Mouse (Mus musculus) midbrain, postnatal 0 days (tissue): ENCODE measurements around the gene Pkn3. TPM values are rescaled to one million over a fixed set of nuclear protein-coding genes. Genes with fewer than 3 reads are reported as not detected.
A peak's percentile ranks its signal among the peaks of the same experiment; 100 is the strongest.
"Not testable (repeated sequence)": the region's sequence is repeated elsewhere in the genome, so short reads cannot be mapped to it uniquely, and the experiment has no call there.

Experiments
- ATAC-seq: fragments of 200-750 bp; cut with Nextera tagmentation; 2 replicates; pipeline ENCODE4 v1.8.0; 2017; ENCODE audit warnings: moderate number of reproducible peaks, mild to moderate bottlenecking, moderate TSS enrichment, moderate library complexity; ENCODE audit not compliant: low FRiP score
- DNase-seq: peaks from one replicate; pipeline ENCODE4 v3.0.0-alpha.2; 2015; ENCODE audit warnings: low spot score
- H3K27ac ChIP-seq: fragments of 300-500 bp; sonication (generic); 2 replicates; pipeline ENCODE4 v1.5.1; 2014; ENCODE audit warnings: low read depth, mild to moderate bottlenecking, low read length, mixed read lengths
- H3K27me3 ChIP-seq: fragments of 300-500 bp; sonication (generic); 2 replicates; pipeline ENCODE4 v1.6.1; 2014; ENCODE audit warnings: low read length, control low read depth, mixed read lengths; ENCODE audit not compliant: insufficient read depth
- H3K36me3 ChIP-seq: fragments of 300-500 bp; sonication (generic); 2 replicates; pipeline ENCODE4 v1.6.1; 2014; ENCODE audit warnings: low read length, control low read depth, mixed read lengths; ENCODE audit not compliant: insufficient read depth
- H3K4me1 ChIP-seq: fragments of 300-500 bp; sonication (generic); 2 replicates; pipeline ENCODE4 v1.6.1; 2014; ENCODE audit warnings: mild to moderate bottlenecking, control low read depth, antibody characterized with exemption, low read length, mixed read lengths; ENCODE audit not compliant: insufficient read depth
- H3K4me2 ChIP-seq: fragments of 300-500 bp; sonication (generic); 2 replicates; pipeline ENCODE4 v1.6.1; 2014; ENCODE audit warnings: low read depth, mild to moderate bottlenecking, low read length, mixed read lengths; ENCODE audit not compliant: poor library complexity, severe bottlenecking
- H3K4me3 ChIP-seq: fragments of 300-500 bp; sonication (generic); 2 replicates; pipeline ENCODE4 v1.5.1; 2014; ENCODE audit warnings: low read depth, mild to moderate bottlenecking, low read length, moderate library complexity
- H3K9ac ChIP-seq: fragments of 300-500 bp; sonication (generic); replicated peaks from 2 replicates; pipeline ENCODE4 v1.6.1; 2014; ENCODE audit warnings: mild to moderate bottlenecking, low read length, moderate library complexity, mixed read lengths; ENCODE audit not compliant: poor library complexity, severe bottlenecking
- H3K9me3 ChIP-seq: fragments of 300-500 bp; sonication (generic); 2 replicates; pipeline ENCODE4 v1.6.1; 2016; ENCODE audit warnings: low read length, control low read depth
- CTCF ChIP-seq: IDR thresholded peaks from 2 replicates; pipeline ENCODE4 v1.5.1; 2016; ENCODE audit warnings: antibody characterized with exemption, mild to moderate bottlenecking
- WGBS: fragments of 180-500 bp; shearing (Covaris S2); extraction: QIAGEN DNeasy Blood & Tissue Kit; methylation state at CpG from one replicate; pipeline ENCODE4 v1.1.7; 2014; 5-methylcytosine and 5-hydroxymethylcytosine counted together
- polyA plus RNA-seq: library from polyadenylated mRNA; unstranded; fragments of >200 nt; fragmentation: Nextera tagmentation; extraction: Ambion mirVana; gene quantifications from 2 replicates; pipeline ENCODE4 v1.2.1, GENCODE M21; 2015
- total RNA-seq: library from RNA; depleted of rRNA; stranded (reverse); fragments of >200 nt; gene quantifications from 2 replicates; pipeline ENCODE4 v1.2.3, GENCODE M21; 2014

Gene Pkn3
- total and polyA plus RNA-seq, 2 experiments from 2014 or later, result 0.73 to 1.7 TPM

GRCm38 (mm10) chr2:30051992-30052761 is 25.3 kb upstream of the Pkn3 start:
- Histone ChIP-seq H3K4me1 (no peaks in the 10 kb centered on the region), H3K9ac (no peak overlapping the region), H3K4me2 (no peak overlapping the region), H3K27ac (no peak overlapping the region), H3K4me3 (no peak overlapping the region), H3K36me3 (no peaks in the 10 kb centered on the region), H3K9me3 (no peaks in the 10 kb centered on the region), H3K27me3 (no peaks in the 10 kb centered on the region)
- DNase-seq, result no peak
- peak; percentile 68 for TF ChIP-seq CTCF
- 46% methylated on average over 6 of the region's 6 CpGs for WGBS
- no peak for ATAC-seq

DNA sequence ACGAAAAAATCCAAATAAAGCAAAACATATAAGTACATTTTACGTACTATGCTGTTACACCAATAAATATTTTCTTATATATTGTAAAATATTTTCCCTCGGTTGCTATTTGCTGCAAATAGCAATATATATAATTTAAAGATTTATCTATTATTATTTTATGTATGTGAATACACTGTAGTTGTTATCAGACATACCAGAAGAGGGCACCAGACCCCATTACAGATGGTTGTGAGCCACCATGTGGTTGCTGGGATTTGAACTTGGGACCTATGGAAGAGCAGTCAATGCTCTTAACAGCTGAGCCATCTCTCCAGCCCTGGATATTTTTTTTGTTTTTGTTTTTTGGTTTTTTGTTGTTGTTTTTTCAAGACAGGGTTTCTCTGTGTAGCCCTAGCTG is 22.2 kb upstream of the Pkn3 start:
- H3K36me3 ChIP-seq, H3K4me3 ChIP-seq, H3K4me1 ChIP-seq, H3K27me3 ChIP-seq, H3K9me3 ChIP-seq, H3K4me2 ChIP-seq, DNase-seq, ATAC-seq, H3K27ac ChIP-seq, H3K9ac ChIP-seq: not testable (repeated sequence)
- WGBS, result 94% methylated on average over 3 of the region's 3 CpGs
- TF ChIP-seq CTCF, result peak; percentile 26; the same call in 1 of the 2 replicates

GRCm38 (mm10) chr2:30056736-30057135 is 20.7 kb upstream of the Pkn3 start:
- Histone ChIP-seq H3K27ac (no peak overlapping the region), H3K4me3 (no peak overlapping the region), H3K9ac (no peak overlapping the region), H3K9me3 (no peaks in the 10 kb centered on the region), H3K36me3 (no peaks in the 10 kb centered on the region), H3K4me2 (no peak overlapping the region), H3K4me1 (no peaks in the 10 kb centered on the region), H3K27me3 (no peaks in the 10 kb centered on the region)
- 85% methylated on average over 3 of the region's 3 CpGs for WGBS
- ATAC-seq, result no peak
- TF ChIP-seq CTCF, result no peak
- no peak for DNase-seq

DNA sequence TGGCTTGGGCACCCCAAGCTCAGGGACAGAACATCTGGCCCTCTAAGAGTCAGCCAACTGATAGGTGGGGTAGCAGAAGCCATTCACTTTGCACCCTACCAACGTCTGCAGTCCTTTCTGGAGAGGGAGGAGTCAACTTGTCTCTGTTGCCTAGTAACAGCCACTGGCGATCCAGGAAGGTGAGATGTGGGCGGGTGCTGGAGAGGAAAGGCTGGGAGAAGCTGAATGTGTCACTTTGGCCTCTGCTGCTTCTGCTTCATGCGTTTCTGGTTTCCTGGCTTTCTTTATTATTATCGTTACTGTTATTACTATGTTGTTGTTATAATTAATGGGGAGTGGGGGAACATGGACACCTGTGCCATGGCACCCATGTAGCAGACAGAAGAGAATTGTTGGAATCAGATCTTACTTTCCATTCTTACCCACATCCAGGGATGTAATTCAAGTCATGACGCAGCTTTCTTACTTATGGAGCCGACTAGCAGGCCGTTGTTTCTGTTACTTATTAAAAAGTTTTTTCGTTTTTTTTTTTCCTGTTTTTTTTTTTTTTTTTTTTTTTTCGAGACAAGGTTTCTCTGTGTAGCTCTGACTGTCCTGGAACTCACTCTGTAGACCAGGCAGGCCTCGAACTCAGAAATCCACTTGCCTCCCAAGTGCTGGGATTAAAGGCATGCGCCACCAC is 20.1 kb upstream of the Pkn3 start, which contains the start of gene Set:
Gene Set, plus strand, starts transcription at position 156 of the 682 bp plus-strand sequence.
- H3K4me2 ChIP-seq, result no peak within 1 kb of the TSS
- WGBS, result 55% methylated on average over 12 of the region's 12 CpGs
- no peaks in the 10 kb centered on the region for H3K36me3 ChIP-seq
- no peaks in the 10 kb centered on the region for H3K27me3 ChIP-seq
- no peaks in the 10 kb centered on the region for H3K9me3 ChIP-seq
- H3K9ac ChIP-seq, result no peak within 1 kb of the TSS
- H3K4me1 ChIP-seq, result 0 out of 2 replicates have a peak, but pooled peaks cover 1% of the 10 kb centered on the region
- peak; percentile 22 for DNase-seq
- no peak within 1 kb of the TSS for H3K27ac ChIP-seq
- TF ChIP-seq CTCF, result no peak
- no peak for ATAC-seq
- H3K4me3 ChIP-seq, result no peak within 1 kb of the TSS

DNA sequence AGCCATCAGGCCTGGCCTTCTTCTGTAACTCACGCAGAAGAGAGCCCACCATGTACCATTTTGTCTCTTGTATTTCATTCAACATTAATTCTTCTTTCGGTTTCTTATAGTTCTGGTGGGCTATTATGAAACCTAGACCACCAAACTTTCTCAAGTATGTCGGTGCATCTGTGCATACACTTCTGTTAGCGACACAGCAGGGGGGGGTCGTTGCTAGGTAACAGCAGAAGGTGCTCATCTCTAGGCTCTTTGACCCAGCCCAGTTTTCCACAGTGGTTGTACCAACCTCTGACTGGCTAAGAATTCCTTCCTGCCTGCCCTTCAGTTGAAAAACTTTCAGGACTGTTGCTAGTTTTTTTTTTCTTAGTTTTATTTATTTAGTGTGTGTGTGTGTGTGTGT is 19.1 kb upstream of the Pkn3 start:
- Histone ChIP-seq H3K4me3 (no peak overlapping the region), H3K27ac (no peak overlapping the region), H3K9ac (no peak overlapping the region), H3K27me3 (no peaks in the 10 kb centered on the region), H3K4me1 (peaks cover 9% of the 10 kb centered on the region; the same call in 1 of the 2 replicates), H3K4me2 (no peak overlapping the region), H3K9me3 (no peaks in the 10 kb centered on the region), H3K36me3 (no peaks in the 10 kb centered on the region)
- no peak for TF ChIP-seq CTCF
- DNase-seq, result no peak
- WGBS, result 26% methylated on average over 5 of the region's 5 CpGs
- no peak for ATAC-seq
